Mouse (Mus musculus): Measurements from ENCODE around the gene Laptm4a. TPM values are rescaled to one million over a fixed set of nuclear protein-coding genes. Genes with fewer than 3 reads are reported as not detected.

Gene Laptm4a
- polyA plus RNA-seq, 1 experiment from 2014 or later, result 173 TPM

- Histone ChIP-seq H3K4me2 (replicated peaks) (no peak overlapping the region), H3K9me3 (ENCODE audit: control insufficient read depth, low read length) (no peaks in the 10 kb centered on the region), H3K36me3 (replicated peaks; ENCODE audit: control insufficient read depth, insufficient read depth) (no peaks in the 10 kb centered on the region), H3K27ac (no peak overlapping the region), H3K27me3 (ENCODE audit: control insufficient read depth, insufficient read depth, low read length) (no peaks in the 10 kb centered on the region), H3K4me3 (replicated peaks; ENCODE audit: low read length) (no peak overlapping the region), H3K9ac (no peak overlapping the region), H3K4me1 (replicated peaks; ENCODE audit: control insufficient read depth, insufficient read depth, low read length) (peaks cover 11% of the 10 kb centered on the region)
- WGBS, result 50% methylated on average over 9 of the region's 9 CpGs
- ATAC-seq (ENCODE audit: low FRiP score), result no peak
- no peak for DNase-seq (ENCODE audit: low spot score)
These were observed 48.4 kb downstream of the Laptm4a start for GRCm38 (mm10) chr12:8969828-8970227.

GRCm38 (mm10) chr12:8973820-8974465 lies 52.5 kb downstream of the Laptm4a start, which contains the start of gene Wdr35:
TSS of gene Wdr35 (plus strand) at chr12:8973892.
- H3K4me3 ChIP-seq (replicated peaks; ENCODE audit: low read length), result peak within 1 kb of the TSS; percentile 79
- H3K4me2 ChIP-seq (replicated peaks), result peak within 1 kb of the TSS; percentile 83
- DNase-seq (ENCODE audit: low spot score) (peak; percentile 92), ATAC-seq (ENCODE audit: low FRiP score) (peak; percentile 99)
- 1% methylated on average over 45 of the region's 45 CpGs for WGBS
- peaks cover 15% of the 10 kb centered on the region for H3K4me1 ChIP-seq (replicated peaks; ENCODE audit: control insufficient read depth, insufficient read depth, low read length)
- peak within 1 kb of the TSS; percentile 85 for H3K27ac ChIP-seq
- H3K27me3 ChIP-seq (ENCODE audit: control insufficient read depth, insufficient read depth, low read length), result no peaks in the 10 kb centered on the region
- H3K9ac ChIP-seq, result peak within 1 kb of the TSS; percentile 75
- H3K9me3 ChIP-seq (ENCODE audit: control insufficient read depth, low read length), result no peaks in the 10 kb centered on the region
- peaks cover 5% of the 10 kb centered on the region; the same call in 1 of the 2 replicates for H3K36me3 ChIP-seq (replicated peaks; ENCODE audit: control insufficient read depth, insufficient read depth)

- Histone ChIP-seq H3K4me2 (replicated peaks) (peak overlapping the region; percentile 83), H3K9me3 (ENCODE audit: control insufficient read depth, low read length) (no peaks in the 10 kb centered on the region), H3K4me3 (replicated peaks; ENCODE audit: low read length) (peak overlapping the region; percentile 79; the same call in 1 of the 2 replicates), H3K4me1 (replicated peaks; ENCODE audit: control insufficient read depth, insufficient read depth, low read length) (peaks cover 15% of the 10 kb centered on the region), H3K9ac (no peak overlapping the region), H3K27ac (no peak overlapping the region), H3K36me3 (replicated peaks; ENCODE audit: control insufficient read depth, insufficient read depth) (peaks cover 16% of the 10 kb centered on the region), H3K27me3 (ENCODE audit: control insufficient read depth, insufficient read depth, low read length) (no peaks in the 10 kb centered on the region)
- 98% methylated on average over 3 of the region's 3 CpGs for WGBS
- DNase-seq (ENCODE audit: low spot score), result no peak
- no peak for ATAC-seq (ENCODE audit: low FRiP score)
These were observed 53.6 kb downstream of the Laptm4a start for GRCm38 (mm10) chr12:8975076-8975475.

Other genes with a start within 250 kb of the Laptm4a start
- gene Pum2, start 247.5 kb upstream of the Laptm4a start, polyA plus RNA-seq (2014; fragmentation: Nextera tagmentation; extraction: Ambion mirVana), result 64.9 and 68.6 TPM in 2 replicates
- gene Sdc1, start 150.3 kb upstream of the Laptm4a start, polyA plus RNA-seq (2014; fragmentation: Nextera tagmentation; extraction: Ambion mirVana), result 16.8 and 18.1 TPM in 2 replicates
- gene Matn3, start 26.3 kb downstream of the Laptm4a start, polyA plus RNA-seq (2014; fragmentation: Nextera tagmentation; extraction: Ambion mirVana), result 0.15 and 0.17 TPM in 2 replicates
- 22.4 and 26.1 TPM in 2 replicates for gene Wdr35, start 52.2 kb downstream of the Laptm4a start, polyA plus RNA-seq (2014; fragmentation: Nextera tagmentation; extraction: Ambion mirVana)
- 7.2 and 8.2 TPM in 2 replicates for gene Ttc32, start 108.3 kb downstream of the Laptm4a start, polyA plus RNA-seq (2014; fragmentation: Nextera tagmentation; extraction: Ambion mirVana)

Measured in hindbrain, embryonic 14.5 days (tissue).